19 mouse cellular contexts compared by ENCODE assay signal in the genomic region with DNA sequence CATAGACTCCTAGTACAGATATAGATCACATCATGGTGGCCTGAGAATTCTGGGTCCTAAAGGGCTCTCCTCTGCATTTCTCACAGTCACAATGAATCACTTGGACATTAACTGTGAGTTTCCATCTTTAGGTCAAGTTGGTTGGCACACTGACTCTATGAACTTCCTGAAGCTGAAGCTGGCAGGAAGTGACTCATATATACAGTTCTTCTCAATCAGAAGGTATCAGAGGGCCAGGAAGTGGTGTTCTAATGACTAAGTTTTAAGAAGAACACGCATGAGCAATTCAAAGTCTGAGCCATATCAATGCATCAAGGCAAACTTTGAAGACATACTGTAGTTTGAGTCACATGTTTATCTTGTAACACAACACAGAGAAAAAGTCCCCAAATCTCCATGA. TPM values are rescaled to one million over a fixed set of nuclear protein-coding genes. Genes with fewer than 3 reads are reported as not detected.
DNase-seq lines count a peak whose midpoint lies in the region; ATAC-seq and TF ChIP-seq lines count a peak whose summit lies in the region.
"Had no signal": no experiment of that assay in that cellular context is flagged by ENCODE, and none has a peak within 500 bp of the region (broad histone marks: within the 10 kb centered on the region; RNA-seq: fewer than 3 reads in every experiment).

No protein-coding gene starts in this region.

- H3K9ac ChIP-seq in lung, postnatal 0 days (replicated peaks; ENCODE audit: low read depth), result no peak overlapping the region
- H3K9ac ChIP-seq in MEL (ENCODE audit: control insufficient read depth, low read depth, low read length, poor library complexity, severe bottlenecking), result no peak overlapping the region
- H3K9ac ChIP-seq: heart, embryonic 12.5 days; hindbrain, embryonic 12.5 days; liver, embryonic 15.5 days; midbrain, embryonic 12.5 days had no signal

- no peak overlapping the region for H3K4me3 ChIP-seq in lung, postnatal 0 days (ENCODE audit: low read depth, low read length)
- H3K4me3 ChIP-seq in MEL (ENCODE audit: control insufficient read depth in 1 of 2, insufficient read depth in 1 of 2, low read depth in 2 of 2, low read length in 2 of 2) (no peak overlapping the region), myocyte (no peak overlapping the region)
- H3K4me3 ChIP-seq: heart, embryonic 12.5 days; hindbrain, embryonic 12.5 days; limb, embryonic 10.5 days; liver, embryonic 15.5 days; midbrain, embryonic 12.5 days had no signal

- WGBS in lung, postnatal 0 days, result 47% methylated on average over 1 of the region's 1 CpGs

- TF ChIP-seq EP300 in lung, postnatal 0 days (IDR thresholded peaks at IDR 0.05), result peak; percentile 92
- TF ChIP-seq EP300 in MEL (IDR thresholded peaks at IDR 0.05; ENCODE audit: low read depth in 1 of 2, low read length in 2 of 2), result no peak

- no peak overlapping the region for H3ac ChIP-seq in myocyte (ENCODE audit: control insufficient read depth, insufficient read length)

- ATAC-seq in lung, postnatal 0 days, result peak; percentile 92
- ATAC-seq in common myeloid progenitor, adult 5-6 weeks (replicated peaks; ENCODE audit: low read depth, poor library complexity, severe bottlenecking), result peak; percentile 79

- TF ChIP-seq RAD21 in MEL (IDR thresholded peaks at IDR 0.05; ENCODE audit: low read depth, low read length), result no peak

- no peaks in the 10 kb centered on the region for H3K27me3 ChIP-seq in lung, postnatal 0 days (replicated peaks; ENCODE audit: insufficient read depth, low read length)
- H3K27me3 ChIP-seq in MEL (ENCODE audit: control insufficient read depth in 1 of 2, insufficient read depth in 2 of 2, low read length in 2 of 2), result no peaks in the 10 kb centered on the region
- no peaks in the 10 kb centered on the region for H3K27me3 ChIP-seq in myocyte (ENCODE audit: control insufficient read depth, insufficient read depth, insufficient read length)
- H3K27me3 ChIP-seq: heart, embryonic 12.5 days; hindbrain, embryonic 12.5 days; liver, embryonic 15.5 days; midbrain, embryonic 12.5 days had no signal

- H3K36me3 ChIP-seq in lung, postnatal 0 days (ENCODE audit: insufficient read depth, low read length), result no peaks in the 10 kb centered on the region
- H3K36me3 ChIP-seq in MEL (ENCODE audit: control insufficient read depth in 1 of 2, insufficient read depth in 2 of 2, low read length in 2 of 2) (no peaks in the 10 kb centered on the region), myocyte (ENCODE audit: control insufficient read depth, insufficient read depth) (no peaks in the 10 kb centered on the region)
- H3K36me3 ChIP-seq: heart, embryonic 12.5 days; hindbrain, embryonic 12.5 days; limb, embryonic 10.5 days; liver, embryonic 15.5 days; midbrain, embryonic 12.5 days had no signal

- TF ChIP-seq CTCF in lung, postnatal 0 days (IDR thresholded peaks at IDR 0.05), result no peak
- TF ChIP-seq CTCF in MEL (IDR thresholded peaks at IDR 0.05 in 2 of 3, conservative IDR thresholded peaks at IDR 0.05 in 1 of 3; ENCODE audit: control insufficient read depth in 1 of 3, insufficient read depth in 1 of 3, low read depth in 2 of 3, low read length in 3 of 3, poor library complexity in 1 of 3, severe bottlenecking in 1 of 3), result no peak

- H3K4me2 ChIP-seq in lung, postnatal 0 days (replicated peaks; ENCODE audit: low read depth, low read length), result no peak overlapping the region
- peak overlapping the region; percentile 36 for H3K4me2 ChIP-seq in myocyte (ENCODE audit: low read depth)
- H3K4me2 ChIP-seq: heart, embryonic 12.5 days; hindbrain, embryonic 12.5 days; liver, embryonic 15.5 days; midbrain, embryonic 12.5 days had no signal

- no peak for TF ChIP-seq POLR2A in MEL (IDR thresholded peaks at IDR 0.05; ENCODE audit: control insufficient read depth in 1 of 2, insufficient read depth in 1 of 2, low read depth in 1 of 2, low read length in 2 of 2, poor library complexity in 1 of 2)
- TF ChIP-seq POLR2A in myocyte (IDR thresholded peaks at IDR 0.05; ENCODE audit: insufficient read length, low read depth), result no peak

- H3K79me2 ChIP-seq in MEL (ENCODE audit: control insufficient read depth, insufficient read depth, low read length, poor library complexity), result no peaks in the 10 kb centered on the region
- no peaks in the 10 kb centered on the region for H3K79me2 ChIP-seq in myocyte (ENCODE audit: control insufficient read depth, insufficient read depth)

- H3K4me1 ChIP-seq in lung, postnatal 0 days (ENCODE audit: insufficient read depth, low read depth, low read length), result no peaks in the 10 kb centered on the region
- no peaks in the 10 kb centered on the region for H3K4me1 ChIP-seq in MEL (ENCODE audit: control insufficient read depth in 1 of 2, insufficient read depth in 2 of 2, low read length in 2 of 2)
- H3K4me1 ChIP-seq: heart, embryonic 12.5 days; hindbrain, embryonic 12.5 days; limb, embryonic 10.5 days; liver, embryonic 15.5 days; midbrain, embryonic 12.5 days had no signal

- no peaks in the 10 kb centered on the region for H3K9me3 ChIP-seq in lung, postnatal 0 days (ENCODE audit: low read length)
- no peaks in the 10 kb centered on the region for H3K9me3 ChIP-seq in MEL (replicated peaks; ENCODE audit: insufficient read depth, low read length)
- H3K9me3 ChIP-seq: heart, embryonic 12.5 days; hindbrain, embryonic 12.5 days; limb, embryonic 10.5 days; liver, embryonic 15.5 days; midbrain, embryonic 12.5 days had no signal

- DNase-seq in lung, postnatal 0 days (ENCODE audit: low spot score), result peak; percentile 71
- DNase-seq in lung, postnatal 25 days (ENCODE audit: low spot score), result no peak
- peak; percentile 40 for DNase-seq in MEL (ENCODE audit: low read depth, low spot score)
- DNase-seq in right cerebral cortex, postnatal 25 days, result no peak
- DNase-seq in layer of hippocampus, postnatal 36 days, result no peak
- DNase-seq: adrenal gland, postnatal 36 days; cerebellum, postnatal 36 days; gastrocnemius, postnatal 14 days; kidney, adult 11 months; kidney, postnatal 4 days; thymus, postnatal 14 days had no signal

- H3K27ac ChIP-seq in lung, postnatal 0 days (ENCODE audit: low read length), result no peak overlapping the region
- H3K27ac ChIP-seq in MEL (ENCODE audit: control insufficient read depth, low read depth, low read length), result no peak overlapping the region; the same call in 1 of the 2 replicates
- H3K27ac ChIP-seq: hindbrain, embryonic 12.5 days; limb, embryonic 10.5 days; liver, embryonic 15.5 days; midbrain, embryonic 12.5 days had no signal

TF ChIP-seq in MEL, 35 proteins besides CTCF, POLR2A, EP300 and RAD21:
- TF ChIP-seq ZMIZ1 (IDR thresholded peaks at IDR 0.05; ENCODE audit: low read depth, low read length) (no peak), MXI1 (IDR thresholded peaks at IDR 0.05; ENCODE audit: low read depth, low read length) (no peak), ZC3H11A (IDR thresholded peaks at IDR 0.05; ENCODE audit: low read depth, low read length) (no peak), ELF1 (IDR thresholded peaks at IDR 0.05; ENCODE audit: low read depth, low read length) (no peak), GATA1 (IDR thresholded peaks at IDR 0.05; ENCODE audit: low read depth, low read length) (no peak), BHLHE40 (IDR thresholded peaks at IDR 0.05; ENCODE audit: borderline replicate concordance, low read depth, low read length) (no peak), MAX (IDR thresholded peaks at IDR 0.05; ENCODE audit: low read length) (no peak), ETS1 (IDR thresholded peaks at IDR 0.05; ENCODE audit: low read depth, low read length) (no peak), NRF1 (IDR thresholded peaks at IDR 0.05; ENCODE audit: insufficient read depth, low read depth, low read length, poor library complexity, severe bottlenecking) (no peak), MAFK (IDR thresholded peaks at IDR 0.05; ENCODE audit: borderline replicate concordance, low read depth, low read length) (no peak), UBTF (IDR thresholded peaks at IDR 0.05; ENCODE audit: borderline replicate concordance, insufficient read depth, low read depth, low read length) (no peak), KAT2A (conservative IDR thresholded peaks at IDR 0.05; ENCODE audit: low read depth, low read length) (no peak)
TF ChIP-seq in MEL: peak in this region for 0.

TF ChIP-seq in myocyte, 11 proteins besides CTCF, POLR2A, EP300 and RAD21:
- TF ChIP-seq POLR2AphosphoS2 (IDR thresholded peaks at IDR 0.05; ENCODE audit: insufficient read length, low read depth) (no peak), TCF3 (IDR thresholded peaks at IDR 0.05; ENCODE audit: insufficient read length, low read depth) (no peak), USF1 (IDR thresholded peaks at IDR 0.05; ENCODE audit: low read depth) (no peak), MYOD1 (IDR thresholded peaks at IDR 0.05; ENCODE audit: control insufficient read depth in 1 of 3, insufficient read length in 2 of 3, low read depth in 2 of 3) (no peak), CEBPB (IDR thresholded peaks at IDR 0.05; ENCODE audit: insufficient read depth, poor library complexity, severe bottlenecking) (no peak), TCF12 (IDR thresholded peaks at IDR 0.05; ENCODE audit: insufficient read depth, poor library complexity, severe bottlenecking) (no peak), E2F4 (IDR thresholded peaks at IDR 0.05; ENCODE audit: insufficient read depth) (no peak), SRF (IDR thresholded peaks at IDR 0.05; ENCODE audit: control insufficient read depth, insufficient read length, low read depth) (no peak), REST (IDR thresholded peaks at IDR 0.05; ENCODE audit: insufficient read depth, insufficient read length) (no peak), MAX (IDR thresholded peaks at IDR 0.05; ENCODE audit: low read depth) (no peak)

RNA-seq across cellular contexts. Expression of a gene that starts 37.7 kb away (rescaled TPM):
- 0.08 and 0.12 TPM in 2 replicates for polyA plus RNA-seq in lung, postnatal 0 days (2015; fragmentation: Nextera tagmentation; extraction: Ambion mirVana)
- total RNA-seq in MEL (2012; rRNA removed), result 0.07 and 0.08 TPM in 2 replicates
- under 1 TPM in 1 of 2 experiments, not detected in 1; 0.22 TPM for polyA plus RNA-seq in MEL (2012; ENCODE audit: insufficient read depth in 1 of 2, insufficient read length in 2 of 2, low read depth in 1 of 2, low replicate concordance in 2 of 2, missing spikeins in 1 of 2)
- total RNA-seq in common myeloid progenitor, adult 5-6 weeks (2017), result 0.18 TPM in 1 of 2 replicates, not detected in the other
- 0.59 TPM for polyA plus RNA-seq in myocyte (2012; fragmentation: generic; extraction: Trizol)
- 10 to 100 TPM; 26.3 to 28.6 TPM for total RNA-seq in layer of hippocampus, postnatal 36 days (2021)
- polyA plus RNA-seq: spleen, adult 2 months had no signal

Comparison
In these comparisons a context has a peak if more than half of its experiments do, and no peak if none do; other contexts are left out.
1. DNase-seq: peak in lung, postnatal 0 days (single experiment) and MEL (single experiment); none in lung, postnatal 25 days (single experiment), right cerebral cortex, postnatal 25 days (single experiment) and layer of hippocampus, postnatal 36 days (0 of 2).
2. RNA of a gene that starts 37.7 kb away (total RNA-seq): 26.3 to 28.6 TPM in layer of hippocampus, postnatal 36 days; 0.18 TPM in common myeloid progenitor, adult 5-6 weeks and 0.07 to 0.08 TPM in MEL; every median in the first group is over 10 times any median in the second.